Mouse (Mus musculus) neural tube, embryonic 13.5 days (tissue): ENCODE data around the gene Tmie. TPM values are rescaled to one million over a fixed set of nuclear protein-coding genes. Genes with fewer than 3 reads are reported as not detected.

Experiments
- ATAC-seq: fragments of 200-750 bp; cut with Nextera tagmentation; 2 replicates; pipeline ENCODE4 v1.8.0; 2017; ENCODE audit warnings: low read depth, mild to moderate bottlenecking, moderate TSS enrichment, moderate library complexity
- H3K27ac ChIP-seq: fragments of 300-500 bp; sonication (generic); replicated peaks from 2 replicates; pipeline ENCODE4 v1.5.1; 2015; ENCODE audit warnings: moderate library complexity, mild to moderate bottlenecking, inconsistent platforms
- H3K27me3 ChIP-seq: fragments of 300-500 bp; sonication (generic); 2 replicates; pipeline ENCODE4 v1.6.1; 2015; ENCODE audit warnings: mild to moderate bottlenecking, inconsistent platforms
- H3K36me3 ChIP-seq: fragments of 300-500 bp; sonication (generic); 2 replicates; pipeline ENCODE4 v1.6.1; 2015; ENCODE audit warnings: mild to moderate bottlenecking, inconsistent platforms
- H3K4me1 ChIP-seq: fragments of 300-500 bp; sonication (generic); replicated peaks from 2 replicates; pipeline ENCODE4 v1.6.1; 2015; ENCODE audit warnings: inconsistent platforms
- H3K4me2 ChIP-seq: fragments of 300-500 bp; sonication (generic); 2 replicates; pipeline ENCODE4 v1.6.1; 2015; ENCODE audit warnings: inconsistent platforms, mild to moderate bottlenecking, moderate library complexity
- H3K4me3 ChIP-seq: fragments of 300-500 bp; sonication (generic); 2 replicates; pipeline ENCODE4 v1.5.1; 2015; ENCODE audit warnings: mild to moderate bottlenecking, inconsistent platforms
- H3K9ac ChIP-seq: fragments of 300-500 bp; sonication (generic); 2 replicates; pipeline ENCODE4 v1.6.1; 2015; ENCODE audit warnings: moderate library complexity, mild to moderate bottlenecking, inconsistent platforms
- H3K9me3 ChIP-seq: fragments of 300-500 bp; sonication (generic); 2 replicates; pipeline ENCODE4 v1.6.1; 2016; ENCODE audit warnings: inconsistent platforms
- WGBS: fragments of 180-500 bp; shearing (Covaris S2); methylation state at CpG from one replicate; pipeline ENCODE4 v1.1.7; 2015; 5-methylcytosine and 5-hydroxymethylcytosine counted together
- polyA plus RNA-seq: library from polyadenylated mRNA; unstranded; fragments of >200 nt; fragmentation: Nextera tagmentation; extraction: Ambion mirVana; gene quantifications from 2 replicates; pipeline ENCODE4 v1.2.1, GENCODE M21; 2015

The Tmie gene
- polyA plus RNA-seq, 1 experiment from 2014 or later = 1.7 TPM

DNA sequence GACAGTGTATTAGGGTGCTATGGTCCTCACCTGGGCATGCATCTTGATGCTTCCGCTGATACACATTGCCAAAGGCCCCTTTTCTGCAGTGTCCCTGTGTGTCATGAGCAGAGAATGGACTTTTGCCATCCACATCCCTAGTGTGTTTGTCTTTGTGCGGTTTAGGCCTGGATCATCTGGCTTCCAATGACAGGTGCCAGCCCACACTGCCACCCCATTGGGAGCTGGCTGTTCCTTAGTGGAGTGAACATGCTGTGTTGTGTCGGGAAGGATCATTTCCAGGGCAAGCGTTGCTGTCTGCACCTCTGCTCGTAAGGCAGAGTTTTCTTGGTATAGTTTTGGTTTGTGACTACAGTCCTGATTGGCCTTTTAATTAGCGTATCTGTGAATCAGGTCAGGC is 21.3 kb upstream of the Tmie start:
- H3K27me3 ChIP-seq = no peaks in the 10 kb centered on the region
- no peaks in the 10 kb centered on the region for H3K36me3 ChIP-seq
- no peak overlapping the region for H3K4me3 ChIP-seq
- H3K27ac ChIP-seq = no peak overlapping the region
- no peaks in the 10 kb centered on the region for H3K9me3 ChIP-seq
- WGBS = 88% methylated on average over 6 of the region's 6 CpGs
- H3K4me1 ChIP-seq = 0 out of 2 replicates have a peak, but pooled peaks cover 4% of the 10 kb centered on the region
- ATAC-seq = no peak
- no peak overlapping the region for H3K9ac ChIP-seq
- H3K4me2 ChIP-seq = no peak overlapping the region

DNA sequence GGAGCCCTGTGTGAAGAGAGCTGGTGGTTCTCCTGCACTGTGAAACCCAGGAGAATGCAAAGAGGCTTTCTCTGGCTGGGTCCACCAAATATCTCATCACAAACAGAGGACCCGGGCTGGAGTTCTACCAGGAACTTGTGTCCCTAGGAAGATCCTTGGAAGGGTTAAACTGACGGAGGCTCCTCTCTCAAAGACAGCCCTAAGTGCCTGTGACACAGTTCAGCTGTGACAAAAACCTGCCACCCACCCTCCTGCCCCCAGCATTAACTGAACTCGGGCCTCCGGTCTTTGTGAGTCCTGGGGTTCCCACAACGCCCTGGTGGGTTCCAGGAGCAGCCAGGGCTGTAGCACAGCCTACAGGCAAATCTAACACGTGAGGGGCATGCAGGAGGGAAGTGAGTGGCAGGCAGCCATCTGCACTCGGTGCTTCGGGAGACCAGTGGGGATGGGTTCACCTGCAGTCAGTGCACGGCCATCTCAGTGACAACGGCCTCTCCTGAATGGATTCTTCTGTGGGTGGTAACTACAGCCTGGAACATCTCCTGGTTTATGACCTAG is 19.6 kb upstream of the Tmie start:
- no peaks in the 10 kb centered on the region for H3K9me3 ChIP-seq
- no peak overlapping the region for H3K27ac ChIP-seq
- H3K9ac ChIP-seq = no peak overlapping the region
- ATAC-seq = no peak
- H3K4me3 ChIP-seq = no peak overlapping the region
- H3K4me2 ChIP-seq = no peak overlapping the region
- peaks cover 11% of the 10 kb centered on the region; the same call in 1 of the 2 replicates for H3K4me1 ChIP-seq
- H3K36me3 ChIP-seq = no peaks in the 10 kb centered on the region
- no peaks in the 10 kb centered on the region for H3K27me3 ChIP-seq
- 61% methylated on average over 10 of the region's 10 CpGs for WGBS

DNA sequence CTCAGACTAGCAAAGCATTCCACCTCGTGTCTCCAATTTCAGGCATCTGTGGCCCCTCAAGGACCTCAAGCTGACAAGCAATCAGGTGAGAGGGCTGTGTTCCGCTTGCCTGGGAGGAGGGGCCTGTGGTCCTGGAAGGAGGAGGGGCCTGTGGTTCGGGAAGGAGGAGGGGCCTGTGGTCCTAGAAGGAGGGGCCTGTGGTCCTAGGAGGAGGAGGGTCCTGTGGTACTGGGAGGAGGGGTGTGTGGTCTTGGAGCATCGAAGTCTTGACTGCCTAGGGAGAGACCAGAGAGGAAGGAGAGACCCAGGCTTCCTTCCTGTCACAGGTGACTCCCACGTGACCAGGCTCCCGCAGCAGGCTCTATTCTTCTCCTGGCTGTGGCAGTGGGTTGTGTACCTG is 16.7 kb upstream of the Tmie start:
- WGBS = 7% methylated on average over 6 of the region's 6 CpGs
- Histone ChIP-seq H3K27ac (no peak overlapping the region), H3K4me2 (peak overlapping the region; percentile 33), H3K9me3 (no peaks in the 10 kb centered on the region), H3K4me1 (peaks cover 11% of the 10 kb centered on the region; the same call in 1 of the 2 replicates), H3K36me3 (no peaks in the 10 kb centered on the region), H3K9ac (no peak overlapping the region), H3K27me3 (no peaks in the 10 kb centered on the region), H3K4me3 (no peak overlapping the region)
- ATAC-seq = peak; percentile 25; the same call in 1 of the 2 replicates

DNA sequence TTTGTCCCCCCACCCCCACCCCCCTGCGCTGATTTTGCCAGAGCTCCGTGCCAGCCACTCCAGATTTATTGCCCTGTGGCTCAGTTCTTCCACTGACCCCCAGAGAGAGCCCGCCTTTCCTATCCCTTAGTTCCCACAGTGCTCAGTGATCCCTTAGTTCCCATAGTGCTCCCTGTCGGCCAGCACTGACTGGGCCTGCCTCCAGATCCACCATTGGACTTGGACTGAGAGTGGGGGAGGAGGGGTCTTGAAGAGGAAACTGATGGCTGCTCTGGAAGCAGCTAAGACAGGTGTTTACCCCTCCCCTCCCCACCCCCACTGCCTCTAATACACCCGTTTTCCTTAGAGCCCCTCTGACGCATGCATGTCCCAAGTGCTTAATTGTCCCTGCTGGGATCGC is 16.1 kb upstream of the Tmie start:
- 11% methylated on average over 7 of the region's 7 CpGs for WGBS
- H3K9ac ChIP-seq = no peak overlapping the region
- ATAC-seq = peak; percentile 65; the same call in 1 of the 2 replicates

DNA sequence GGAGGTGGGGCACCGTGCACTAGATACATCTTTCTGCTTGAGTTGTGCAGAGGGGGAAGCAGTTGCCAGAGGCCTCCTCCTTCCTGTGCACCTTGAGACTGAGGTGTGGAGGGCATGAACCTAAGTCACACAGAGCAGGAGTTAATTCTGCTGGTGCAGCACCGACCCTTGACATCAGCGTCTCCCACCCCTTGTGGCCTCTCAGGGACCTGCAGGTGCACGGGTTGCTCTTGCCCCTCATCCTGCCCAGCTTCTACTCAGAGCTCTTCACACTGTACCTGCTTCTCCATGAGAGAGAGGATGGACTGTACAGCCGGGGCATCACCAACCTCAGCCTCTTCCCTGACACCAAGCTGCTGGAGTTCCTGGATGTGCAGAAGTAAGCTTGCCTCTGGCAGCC is 15.6 kb upstream of the Tmie start:
- H3K9ac ChIP-seq = no peak overlapping the region
- no peak overlapping the region for H3K4me2 ChIP-seq
- H3K27me3 ChIP-seq = no peaks in the 10 kb centered on the region
- no peak; the same call in 1 of the 2 replicates for ATAC-seq
- H3K4me1 ChIP-seq = peaks cover 11% of the 10 kb centered on the region; the same call in 1 of the 2 replicates
- H3K36me3 ChIP-seq = no peaks in the 10 kb centered on the region
- H3K27ac ChIP-seq = no peak overlapping the region
- H3K9me3 ChIP-seq = no peaks in the 10 kb centered on the region
- no peak overlapping the region for H3K4me3 ChIP-seq
- 56% methylated on average over 5 of the region's 5 CpGs for WGBS

More for the DNA sequence above, 16.1 kb upstream of the Tmie start:
- H3K4me1 ChIP-seq = peaks cover 11% of the 10 kb centered on the region; the same call in 1 of the 2 replicates
- H3K9me3 ChIP-seq = no peaks in the 10 kb centered on the region
- H3K27ac ChIP-seq = no peak overlapping the region
- no peaks in the 10 kb centered on the region for H3K36me3 ChIP-seq
- peak overlapping the region; percentile 33 for H3K4me2 ChIP-seq
- no peak overlapping the region for H3K4me3 ChIP-seq
- no peaks in the 10 kb centered on the region for H3K27me3 ChIP-seq

DNA sequence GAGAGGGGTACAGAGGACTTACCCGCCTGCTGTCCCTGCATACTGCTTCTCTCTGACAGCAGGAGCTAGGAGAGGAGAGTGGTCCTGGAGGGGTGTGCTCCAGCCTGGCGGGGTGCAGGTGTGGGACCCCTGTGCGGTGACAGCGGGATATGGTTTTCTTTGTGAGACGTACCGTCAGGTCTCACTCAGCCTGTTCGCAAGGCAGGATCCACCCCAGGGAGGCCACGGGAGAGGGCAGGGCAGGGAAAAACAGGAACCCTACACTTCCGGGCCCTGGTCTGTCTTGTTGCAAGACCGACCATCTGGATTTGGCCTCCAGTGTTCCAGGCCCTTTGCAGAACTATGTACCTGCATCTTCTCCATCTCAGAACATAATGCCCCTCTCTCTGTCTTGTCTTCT is 13.5 kb upstream of the Tmie start:
- Histone ChIP-seq H3K4me3 (no peak overlapping the region), H3K27me3 (no peaks in the 10 kb centered on the region), H3K27ac (no peak overlapping the region), H3K4me2 (no peak overlapping the region), H3K9me3 (no peaks in the 10 kb centered on the region), H3K9ac (no peak overlapping the region), H3K4me1 (peaks cover 11% of the 10 kb centered on the region; the same call in 1 of the 2 replicates), H3K36me3 (no peaks in the 10 kb centered on the region)
- WGBS = 79% methylated on average over 10 of the region's 10 CpGs
- no peak for ATAC-seq

DNA sequence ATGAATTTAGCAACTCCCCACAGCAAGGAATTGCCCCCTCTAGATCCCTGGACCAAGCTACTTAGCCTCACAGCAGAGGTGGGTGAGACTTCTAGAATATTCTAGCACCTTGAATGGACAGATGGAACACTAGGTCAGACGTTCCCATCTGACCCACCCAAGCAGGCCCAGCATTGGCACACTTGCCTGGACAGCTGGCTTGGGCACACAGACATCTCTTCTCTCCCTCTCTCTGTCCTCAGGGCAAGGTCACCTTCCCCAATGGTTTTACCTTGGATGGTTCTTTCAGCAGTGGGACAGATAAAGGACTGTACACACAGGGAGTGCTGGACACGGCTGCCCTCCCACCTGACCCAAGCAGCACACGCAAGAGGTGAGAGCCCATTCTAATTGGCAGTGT is 12.6 kb upstream of the Tmie start:
- H3K4me2 ChIP-seq = no peak overlapping the region
- peaks cover 11% of the 10 kb centered on the region; the same call in 1 of the 2 replicates for H3K4me1 ChIP-seq
- no peaks in the 10 kb centered on the region for H3K27me3 ChIP-seq
- WGBS = 84% methylated on average over 3 of the region's 3 CpGs
- H3K4me3 ChIP-seq = no peak overlapping the region
- no peak for ATAC-seq
- no peaks in the 10 kb centered on the region for H3K36me3 ChIP-seq
- no peak overlapping the region for H3K27ac ChIP-seq
- H3K9me3 ChIP-seq = no peaks in the 10 kb centered on the region
- no peak overlapping the region for H3K9ac ChIP-seq

DNA sequence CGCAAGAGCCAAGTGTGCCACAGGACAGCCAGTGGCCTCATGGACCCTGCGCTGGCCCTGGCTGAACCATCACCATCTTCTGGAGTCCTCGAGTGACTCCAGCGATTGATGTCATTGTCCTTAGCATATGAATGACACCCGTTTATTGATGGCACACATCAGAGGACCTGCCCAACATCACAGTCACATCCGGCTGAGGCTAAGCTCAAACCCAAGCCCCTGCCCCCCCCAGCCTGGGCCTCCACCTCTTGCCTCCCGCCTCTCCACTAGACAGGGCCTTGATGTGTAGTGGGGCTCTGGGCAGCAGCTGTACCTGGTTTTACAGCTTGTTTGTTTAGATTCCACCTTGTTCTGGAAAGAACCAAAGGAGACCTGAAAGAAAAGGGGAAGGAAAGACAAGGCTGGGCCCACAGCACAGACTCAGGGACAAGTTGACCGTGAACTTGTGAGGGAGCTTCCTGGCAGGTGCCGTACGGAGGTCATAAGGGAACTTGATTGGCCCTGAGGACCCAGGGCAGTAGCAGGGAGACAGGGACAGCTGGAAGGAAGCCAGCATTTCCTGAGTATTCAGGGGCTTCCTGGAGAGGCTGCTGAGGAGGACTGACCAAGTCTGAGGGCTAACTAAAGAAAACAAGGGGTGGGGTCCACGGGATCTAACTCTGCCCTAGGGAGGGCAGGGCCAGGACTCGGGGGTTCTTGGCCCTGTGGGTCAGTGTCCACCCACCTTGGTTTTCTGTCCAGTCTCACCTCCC is 11.3 kb upstream of the Tmie start:
- Histone ChIP-seq H3K4me2 (no peak overlapping the region), H3K27me3 (no peaks in the 10 kb centered on the region), H3K36me3 (no peaks in the 10 kb centered on the region), H3K4me1 (peaks cover 8% of the 10 kb centered on the region; the same call in 1 of the 2 replicates), H3K27ac (no peak overlapping the region), H3K4me3 (no peak overlapping the region), H3K9me3 (no peaks in the 10 kb centered on the region), H3K9ac (no peak overlapping the region)
- ATAC-seq = no peak
- 79% methylated on average over 12 of the region's 12 CpGs for WGBS

DNA sequence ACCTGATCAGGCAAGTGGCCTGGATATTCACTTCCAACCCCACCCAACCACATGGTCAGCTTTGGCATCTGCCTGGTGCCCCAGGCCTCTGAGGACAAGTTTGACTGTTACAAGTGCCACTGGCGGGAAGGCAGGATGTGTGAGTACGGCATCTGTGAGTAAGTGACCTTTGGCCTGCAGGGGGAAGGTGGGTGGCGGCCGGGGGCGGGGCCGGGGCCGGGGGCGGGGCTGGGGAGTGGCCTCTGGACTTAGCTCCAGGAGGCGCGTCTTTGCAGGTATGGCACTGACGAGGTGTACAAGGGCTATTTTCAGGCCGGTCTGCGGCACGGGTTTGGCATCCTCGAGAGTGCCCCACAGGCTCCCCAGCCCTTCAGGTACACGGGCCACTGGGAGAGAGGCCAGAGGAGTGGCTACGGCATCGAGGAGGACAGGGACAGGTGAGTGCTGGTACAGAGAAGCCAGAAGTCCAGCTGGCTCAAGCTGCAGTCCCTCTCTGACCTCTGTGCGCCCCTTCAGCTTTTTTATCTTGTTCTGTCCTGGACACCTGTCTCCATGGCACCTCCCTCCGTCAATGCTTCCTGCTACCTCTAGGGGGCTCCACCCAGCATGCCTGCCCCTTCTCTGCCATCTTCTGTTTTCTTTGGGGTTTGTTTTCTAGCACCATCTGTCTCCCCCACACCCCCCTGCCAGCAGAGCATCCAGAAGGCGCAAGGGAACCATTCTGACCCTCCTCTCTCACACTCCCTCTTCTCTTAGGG is 10.3 kb upstream of the Tmie start:
- no peak for ATAC-seq
- Histone ChIP-seq H3K27me3 (no peaks in the 10 kb centered on the region), H3K9ac (no peak overlapping the region), H3K4me2 (no peak overlapping the region), H3K27ac (no peak overlapping the region), H3K4me1 (no peaks in the 10 kb centered on the region), H3K36me3 (no peaks in the 10 kb centered on the region), H3K4me3 (no peak overlapping the region), H3K9me3 (no peaks in the 10 kb centered on the region)
- 14% methylated on average over 21 of the region's 21 CpGs for WGBS

DNA sequence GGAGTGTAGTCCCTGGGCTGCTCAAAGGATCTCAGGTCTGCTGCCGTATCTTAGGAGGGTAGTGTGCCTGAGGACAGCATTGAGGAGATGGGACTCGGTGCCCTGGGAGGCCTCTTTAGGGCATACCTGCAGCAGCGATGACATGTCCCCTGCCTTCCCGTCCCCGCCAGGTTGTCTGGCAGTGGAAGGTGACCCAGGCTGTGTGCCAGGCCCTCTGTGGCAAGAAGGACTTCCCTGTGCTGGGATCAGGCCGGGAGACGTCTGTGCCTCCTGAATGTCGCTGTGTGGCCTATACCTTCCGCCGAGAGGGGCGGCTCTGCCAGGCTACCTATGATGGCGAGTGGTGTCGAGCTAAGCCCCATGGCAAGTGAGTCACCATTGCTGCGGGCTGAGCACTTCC is 9.0 kb upstream of the Tmie start:
- Histone ChIP-seq H3K9me3 (no peaks in the 10 kb centered on the region), H3K36me3 (no peaks in the 10 kb centered on the region), H3K27me3 (no peaks in the 10 kb centered on the region), H3K9ac (no peak overlapping the region), H3K27ac (no peak overlapping the region), H3K4me3 (no peak overlapping the region), H3K4me2 (no peak overlapping the region), H3K4me1 (no peaks in the 10 kb centered on the region)
- 90% methylated on average over 14 of the region's 14 CpGs for WGBS
- ATAC-seq = no peak

DNA sequence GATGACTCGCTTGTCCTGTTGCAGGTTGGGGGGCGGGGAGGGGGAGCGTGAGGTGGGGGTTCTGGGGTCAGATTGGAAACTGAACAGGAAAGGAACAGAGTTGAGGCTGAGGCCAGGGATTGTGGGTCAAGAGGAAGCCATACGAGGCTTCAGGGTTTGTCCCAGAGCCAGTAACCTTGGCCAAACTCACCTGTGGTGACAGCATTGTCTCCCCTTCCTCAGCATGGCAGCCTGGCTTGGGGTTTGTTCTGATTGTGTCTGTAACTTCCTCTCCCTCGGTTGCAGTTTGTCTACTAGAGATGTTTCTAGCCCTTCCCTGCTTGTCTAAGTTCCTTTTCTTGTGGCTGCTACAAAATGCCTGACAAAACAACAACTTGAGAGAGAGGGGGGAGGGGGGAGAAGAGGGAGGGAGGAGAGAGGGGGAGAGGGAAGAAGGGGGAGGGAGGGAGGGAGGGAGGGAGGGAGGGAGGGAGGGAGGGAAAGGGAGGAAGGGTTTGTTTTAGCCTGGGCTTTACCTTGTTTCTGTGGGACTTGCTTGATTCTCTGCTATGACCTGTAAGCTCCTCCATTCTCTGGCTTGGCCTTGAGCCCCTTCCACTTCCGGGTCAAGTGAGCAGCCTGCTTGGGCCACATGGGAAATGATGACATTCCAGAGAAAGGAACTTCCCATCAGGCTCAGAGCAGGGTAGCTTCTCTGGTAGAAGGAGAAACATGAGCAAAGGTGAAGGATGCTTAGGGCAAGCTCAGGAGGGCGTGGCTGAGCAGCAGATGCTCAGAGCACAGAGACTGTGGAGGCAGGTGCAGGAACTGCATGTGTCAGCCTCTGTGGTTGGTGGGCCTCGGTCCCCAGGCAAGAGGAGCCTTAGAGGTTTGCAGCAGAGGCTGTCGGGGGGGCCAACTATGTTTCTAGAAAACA is 7.7 kb upstream of the Tmie start:
- no peaks in the 10 kb centered on the region for H3K27me3 ChIP-seq
- H3K9me3 ChIP-seq = no peaks in the 10 kb centered on the region
- WGBS = 68% methylated on average over 9 of the region's 9 CpGs
- H3K4me2 ChIP-seq = no peak overlapping the region
- no peak overlapping the region for H3K4me3 ChIP-seq
- H3K36me3 ChIP-seq = no peaks in the 10 kb centered on the region
- H3K4me1 ChIP-seq = no peaks in the 10 kb centered on the region
- H3K9ac ChIP-seq = no peak overlapping the region
- no peak for ATAC-seq
- H3K27ac ChIP-seq = no peak overlapping the region
